Mouse (Mus musculus): Measurements from ENCODE around the gene Spon2.

Spon2 gene

GRCm38 (mm10) chr5:33218081-33218480, at the start of gene Spon2:
Gene Spon2, minus strand, starts transcription at chr5:33218455.
- DNase-seq (ENCODE audit: low read depth, low spot score), result no peak

GRCm38 (mm10) chr5:33254416-33254815, 36.2 kb upstream of the Spon2 start:
- no peak for DNase-seq (ENCODE audit: low read depth, low spot score)

DNA sequence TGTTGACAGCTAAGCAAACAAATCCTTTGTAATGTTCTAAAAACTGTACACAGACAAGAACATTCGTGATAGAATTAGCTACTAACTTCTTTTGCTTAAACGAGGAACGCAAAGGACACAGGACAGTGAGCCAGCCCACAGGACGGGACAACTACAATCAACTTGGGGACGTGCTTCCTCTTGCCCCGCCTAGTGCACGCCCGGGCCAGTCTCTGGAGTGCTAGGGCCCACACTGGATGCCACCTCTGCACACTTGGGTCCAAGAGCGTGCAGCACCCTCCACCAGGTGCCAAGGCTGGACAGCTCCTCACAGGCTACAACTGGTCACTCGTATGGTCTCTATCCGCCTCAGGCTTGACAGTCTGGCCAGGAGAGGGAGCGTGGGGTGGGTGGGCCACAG, 29.9 kb upstream of the Spon2 start:
- no peak for DNase-seq (ENCODE audit: low read depth, low spot score)

DNA sequence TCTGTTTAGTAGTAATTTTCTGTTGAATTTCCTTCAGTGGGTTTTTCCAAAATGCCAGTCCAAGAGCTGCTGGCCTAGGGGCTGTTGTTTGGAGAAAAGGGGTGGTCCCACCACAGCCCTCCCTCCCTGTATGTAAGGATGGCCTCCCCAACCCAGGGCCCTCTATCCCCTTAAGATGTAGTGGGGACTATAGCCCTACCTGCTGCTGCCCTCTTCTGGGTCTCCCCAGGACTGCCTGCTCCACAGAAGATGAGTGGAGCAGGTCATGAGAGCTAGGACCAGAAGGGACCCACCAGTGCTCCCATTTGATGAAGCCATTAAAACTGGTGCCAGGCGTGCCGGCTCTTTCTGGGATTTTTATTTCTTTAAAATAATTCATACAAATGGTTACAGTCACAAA, 29.1 kb upstream of the Spon2 start:
- DNase-seq (ENCODE audit: low read depth, low spot score), result no peak

GRCm38 (mm10) chr5:33245701-33246100, 27.4 kb upstream of the Spon2 start:
- DNase-seq (ENCODE audit: low read depth, low spot score), result no peak

- no peak for DNase-seq (ENCODE audit: low read depth, low spot score)
Observed at GRCm38 (mm10) chr5:33244377-33244920, 26.2 kb upstream of the Spon2 start.

DNA sequence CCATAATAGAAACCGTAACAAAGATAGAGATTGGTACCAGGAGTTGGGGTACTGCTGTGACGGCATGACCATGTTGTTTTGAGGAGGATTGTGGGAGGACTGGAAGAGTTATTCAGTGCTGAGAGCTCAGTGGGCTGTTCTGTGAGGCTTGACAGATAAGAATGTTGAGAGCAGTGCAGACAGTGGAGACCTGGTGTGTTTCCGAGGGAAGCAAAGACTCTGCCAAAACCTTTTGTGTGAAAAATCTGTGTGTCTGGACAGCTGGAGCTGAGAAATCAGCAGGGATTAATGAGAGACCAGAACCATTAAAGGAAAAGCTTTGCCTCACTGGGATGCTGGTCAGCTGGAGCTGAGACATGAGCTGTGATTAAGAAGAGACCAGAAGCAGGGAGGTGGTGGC, 21.7 kb upstream of the Spon2 start:
- DNase-seq (ENCODE audit: low read depth, low spot score), result no peak

DNA sequence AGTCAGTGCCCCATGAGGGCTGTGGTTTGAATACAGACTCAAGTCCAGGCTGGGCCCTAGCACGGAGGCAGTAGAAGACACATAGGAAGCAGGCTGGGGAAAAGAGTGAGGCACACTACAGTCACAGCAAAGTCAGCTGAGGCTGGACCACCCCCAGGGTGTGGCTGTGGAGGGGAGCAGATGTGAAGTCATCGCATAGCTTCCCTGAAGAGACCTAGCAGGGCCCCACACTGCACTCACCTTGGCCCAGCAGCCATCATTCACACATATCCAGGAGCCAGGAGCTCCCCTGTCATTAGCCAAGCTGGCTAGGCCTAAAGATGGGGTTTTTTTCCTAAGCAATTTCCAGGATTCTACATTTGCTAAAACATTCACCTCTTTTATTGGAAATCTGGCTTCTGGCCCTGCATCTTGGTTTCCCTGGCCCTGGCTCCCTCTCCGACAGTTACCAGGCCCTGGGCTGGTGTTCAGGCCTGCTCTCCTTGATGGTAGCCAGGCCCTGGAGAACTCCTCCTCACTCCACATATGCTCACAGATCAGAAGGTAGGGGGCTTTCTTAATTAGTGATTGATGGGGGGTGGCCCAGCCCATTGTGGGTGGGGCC, 21.0 kb upstream of the Spon2 start:
- DNase-seq (ENCODE audit: low read depth, low spot score), result no peak

DNA sequence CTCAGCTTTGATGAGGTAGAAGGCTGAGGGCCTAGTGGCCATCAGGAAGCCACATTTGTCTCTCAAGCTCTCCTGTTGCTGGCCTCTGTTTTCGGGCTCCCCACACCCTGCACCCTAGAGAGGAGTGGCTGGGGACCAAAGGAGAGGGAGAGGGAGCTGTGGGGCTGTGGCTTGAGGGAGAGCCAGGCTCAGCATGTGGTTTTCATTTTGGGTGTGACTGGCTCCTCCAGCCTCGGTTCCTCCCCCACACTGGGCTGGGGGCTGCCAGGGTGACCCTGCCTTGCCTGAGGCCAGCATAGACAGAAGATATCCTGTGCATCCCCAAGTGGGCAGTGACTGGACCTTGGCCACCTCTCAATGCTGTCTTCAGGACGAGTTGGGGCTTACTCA, 20.0 kb upstream of the Spon2 start:
- DNase-seq (ENCODE audit: low read depth, low spot score), result no peak

GRCm38 (mm10) chr5:33237600-33238255, 19.5 kb upstream of the Spon2 start:
- no peak for DNase-seq (ENCODE audit: low read depth, low spot score)

GRCm38 (mm10) chr5:33234391-33235031, 16.3 kb upstream of the Spon2 start:
- no peak for DNase-seq (ENCODE audit: low read depth, low spot score)

GRCm38 (mm10) chr5:33232791-33233190, 14.5 kb upstream of the Spon2 start:
- DNase-seq (ENCODE audit: low read depth, low spot score), result no peak

DNA sequence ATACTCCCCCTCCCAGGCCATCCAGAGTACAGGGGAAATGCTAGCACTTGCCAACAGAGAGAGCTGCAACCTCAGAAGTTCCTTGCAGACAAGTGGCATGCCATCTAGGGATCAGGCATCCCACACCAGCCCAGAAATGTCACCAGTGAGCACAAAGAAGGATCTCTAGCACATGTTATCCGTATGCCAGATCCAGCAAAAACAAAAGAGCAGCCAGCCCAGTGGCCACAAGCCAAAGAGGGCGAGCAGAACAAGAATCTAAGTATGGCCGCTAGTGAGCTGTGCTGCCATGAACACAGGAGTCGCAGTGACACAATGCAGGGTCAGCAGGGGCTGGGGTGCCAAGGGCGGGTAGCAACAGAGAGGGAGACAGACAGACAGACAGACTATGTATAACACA, 12.0 kb upstream of the Spon2 start:
- no peak for DNase-seq (ENCODE audit: low read depth, low spot score)

DNA sequence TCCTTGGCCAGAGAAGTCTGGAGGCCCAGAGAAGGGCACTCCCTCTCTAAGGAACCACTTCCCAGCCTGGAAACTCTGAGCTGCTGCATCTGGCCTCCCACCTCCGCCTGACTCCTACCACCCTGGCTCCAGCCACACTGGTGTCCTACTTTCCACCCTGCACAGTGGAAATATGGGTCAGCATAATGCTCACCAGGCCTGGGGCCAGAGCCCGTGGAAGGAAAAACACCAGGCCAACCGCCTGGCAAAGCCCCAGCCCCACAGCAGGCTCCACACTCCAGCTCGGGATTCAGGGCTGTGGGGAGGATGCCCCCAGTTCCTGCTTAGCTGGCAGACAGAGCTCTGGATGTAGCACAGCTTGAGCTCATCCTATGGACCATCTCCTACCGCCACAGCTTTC, 10.2 kb upstream of the Spon2 start:
- DNase-seq (ENCODE audit: low read depth, low spot score), result no peak

DNA sequence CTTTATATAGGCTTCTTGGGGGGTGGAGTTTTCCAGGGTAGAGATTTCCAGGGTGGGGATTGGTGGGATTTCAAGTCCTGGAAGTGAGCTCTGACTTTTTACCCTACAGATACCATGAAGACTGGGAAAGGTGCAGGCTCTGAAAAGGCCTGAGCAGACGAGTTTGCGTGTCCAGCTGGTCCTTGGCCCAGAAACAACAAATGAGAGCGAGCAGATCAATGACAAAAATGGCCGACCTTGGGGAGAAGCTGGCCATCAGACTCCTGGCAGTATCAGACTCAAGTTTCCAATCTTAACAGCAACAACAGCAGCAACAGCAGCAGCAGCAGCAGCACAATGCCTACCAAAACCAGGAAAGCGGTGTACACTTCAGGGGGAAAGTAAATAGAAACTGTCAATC, 7.4 kb upstream of the Spon2 start:
- no peak for DNase-seq (ENCODE audit: low read depth, low spot score)

DNA sequence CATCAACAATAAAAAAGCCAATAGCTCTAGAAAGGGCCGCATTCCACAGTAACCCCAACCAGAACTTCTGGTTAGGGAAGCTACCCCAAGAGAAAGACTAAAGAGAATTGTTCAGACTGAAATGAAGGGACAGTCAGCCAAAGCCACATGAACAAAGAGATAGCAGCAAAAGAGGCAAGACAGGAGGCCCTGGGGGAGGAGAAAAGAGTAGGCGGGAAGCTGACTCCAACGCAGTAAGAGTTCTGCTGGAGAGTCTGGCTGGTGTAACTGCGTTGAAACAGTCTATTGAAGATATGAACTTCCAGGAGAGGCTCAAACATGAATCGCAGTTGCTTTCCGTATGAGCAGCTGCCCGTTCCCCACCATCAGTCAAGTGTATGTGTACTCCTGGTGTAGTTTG, 6.2 kb upstream of the Spon2 start:
- no peak for DNase-seq (ENCODE audit: low read depth, low spot score)

GRCm38 (mm10) chr5:33222841-33223744, 4.8 kb upstream of the Spon2 start:
- DNase-seq (ENCODE audit: low read depth, low spot score), result no peak

GRCm38 (mm10) chr5:33222389-33222788, 4.1 kb upstream of the Spon2 start:
- no peak for DNase-seq (ENCODE audit: low read depth, low spot score)

DNA sequence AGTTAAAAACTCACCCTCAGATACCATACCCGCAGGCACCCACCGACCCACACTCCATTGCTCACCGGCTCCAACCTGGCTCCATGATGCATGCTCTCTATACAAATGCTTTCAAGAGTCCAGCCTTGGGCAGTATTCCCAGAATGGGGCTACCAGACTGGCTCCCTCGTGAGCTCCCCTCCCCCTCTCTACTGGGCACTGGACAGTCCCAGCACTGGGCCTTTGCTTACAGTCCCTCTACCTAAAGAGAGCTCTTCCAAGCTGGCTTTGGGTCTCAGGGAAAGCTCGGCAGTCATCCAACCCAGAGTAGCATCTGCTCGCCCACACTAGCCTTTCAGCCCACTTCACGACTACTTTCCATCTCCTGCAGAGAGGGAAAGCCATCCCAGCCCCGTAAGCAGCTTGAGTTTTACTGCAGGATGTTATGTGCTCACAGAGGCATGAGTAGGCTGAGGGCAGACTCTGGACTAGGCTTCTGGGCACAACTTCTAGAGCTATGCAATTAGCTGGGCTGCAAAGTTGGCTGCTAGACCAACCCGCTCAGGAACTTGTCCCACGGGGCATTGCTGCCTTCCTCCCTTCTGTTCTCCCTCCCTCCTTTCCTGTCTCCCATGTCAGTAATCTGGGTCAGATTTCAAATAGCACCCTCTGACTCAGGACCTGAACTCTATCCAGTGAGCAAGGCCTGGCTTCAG, 2.2 kb upstream of the Spon2 start:
- no peak for DNase-seq (ENCODE audit: low read depth, low spot score)

GRCm38 (mm10) chr5:33219831-33220230, 1.6 kb upstream of the Spon2 start:
- no peak for DNase-seq (ENCODE audit: low read depth, low spot score)

- DNase-seq (ENCODE audit: low read depth, low spot score), result no peak
Observed at GRCm38 (mm10) chr5:33218746-33219449, 643 bp upstream of the Spon2 start.

All from c-Kit-negative CD71-positive TER-119-positive erythroid progenitor cells, embryonic 14.5 days (primary cell).